Mouse (Mus musculus) CD4-positive, CD25-positive, alpha-beta regulatory T cell, adult 2 months (primary cell): ENCODE results near the gene Errfi1.

ENCODE experiments used
- DNase-seq: peaks from one replicate; pipeline ENCODE4 v3.0.0-alpha.2; 2012; ENCODE audit warnings: low read depth, low spot score

Errfi1 gene

DNA sequence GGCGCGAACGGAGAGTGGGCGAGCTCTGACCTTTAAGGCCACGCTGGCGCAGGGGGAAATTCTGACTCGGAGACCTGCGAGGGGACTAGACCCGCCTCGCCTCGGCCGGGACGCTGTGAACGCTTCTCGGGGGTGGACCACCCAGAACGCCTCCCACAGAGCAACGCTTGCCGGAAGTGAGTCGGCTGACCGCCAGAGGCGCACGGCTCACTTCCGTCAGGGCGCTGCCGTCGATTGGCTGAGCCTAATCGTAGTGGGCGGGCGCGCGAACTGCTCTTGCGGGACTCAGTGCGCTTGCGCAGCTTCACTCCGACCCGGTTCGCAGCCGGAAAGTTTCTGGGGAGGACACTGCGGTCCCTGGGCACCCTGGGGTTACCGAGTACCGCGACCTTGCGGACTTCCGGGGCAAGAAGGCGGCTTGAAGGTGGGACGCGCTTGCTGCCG lies 60.6 kb downstream of the Errfi1 start, which contains the start of the genes Park7 and Tnfrsf9:
Gene Park7 (minus strand): TSS at position 148 of the 444 bp plus-strand sequence.
Gene Tnfrsf9 (plus strand): TSS at position 273 of the 444 bp plus-strand sequence.
- DNase-seq, result peak; percentile 99

DNA sequence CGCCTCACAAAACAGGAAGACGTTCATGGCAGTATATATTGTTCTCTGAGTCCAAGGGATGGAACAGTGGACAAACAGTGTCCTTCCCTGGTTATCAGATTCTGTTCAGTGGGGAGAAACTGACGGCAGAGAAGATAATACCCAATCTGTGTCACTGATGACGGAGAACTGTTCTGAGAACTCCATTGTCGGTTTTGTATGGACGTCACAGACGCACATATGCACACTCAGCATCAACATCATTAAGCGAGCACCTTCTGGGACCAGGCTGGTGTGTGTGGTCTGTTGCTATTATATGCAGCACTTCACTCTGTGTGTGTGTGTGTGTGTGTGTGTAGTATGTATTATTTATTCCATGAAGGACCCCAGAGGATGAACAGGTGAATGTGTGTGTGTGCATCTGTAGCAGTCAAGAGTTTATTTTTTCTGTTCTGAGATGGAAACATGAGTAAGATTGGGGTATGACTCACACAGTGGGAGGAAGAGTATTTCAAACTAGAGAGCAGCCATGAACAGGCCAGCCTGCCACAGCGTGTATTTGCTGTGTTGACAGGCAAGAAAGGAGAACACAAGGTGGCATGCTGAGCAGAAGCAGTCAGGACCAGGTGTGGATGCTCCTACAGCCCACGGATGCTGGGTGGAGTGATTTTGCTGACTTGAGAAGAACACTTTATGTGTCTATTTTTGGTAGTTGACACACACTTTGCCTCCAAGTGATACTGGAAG lies 61.6 kb downstream of the Errfi1 start:
- DNase-seq, result peak; percentile 89

DNA sequence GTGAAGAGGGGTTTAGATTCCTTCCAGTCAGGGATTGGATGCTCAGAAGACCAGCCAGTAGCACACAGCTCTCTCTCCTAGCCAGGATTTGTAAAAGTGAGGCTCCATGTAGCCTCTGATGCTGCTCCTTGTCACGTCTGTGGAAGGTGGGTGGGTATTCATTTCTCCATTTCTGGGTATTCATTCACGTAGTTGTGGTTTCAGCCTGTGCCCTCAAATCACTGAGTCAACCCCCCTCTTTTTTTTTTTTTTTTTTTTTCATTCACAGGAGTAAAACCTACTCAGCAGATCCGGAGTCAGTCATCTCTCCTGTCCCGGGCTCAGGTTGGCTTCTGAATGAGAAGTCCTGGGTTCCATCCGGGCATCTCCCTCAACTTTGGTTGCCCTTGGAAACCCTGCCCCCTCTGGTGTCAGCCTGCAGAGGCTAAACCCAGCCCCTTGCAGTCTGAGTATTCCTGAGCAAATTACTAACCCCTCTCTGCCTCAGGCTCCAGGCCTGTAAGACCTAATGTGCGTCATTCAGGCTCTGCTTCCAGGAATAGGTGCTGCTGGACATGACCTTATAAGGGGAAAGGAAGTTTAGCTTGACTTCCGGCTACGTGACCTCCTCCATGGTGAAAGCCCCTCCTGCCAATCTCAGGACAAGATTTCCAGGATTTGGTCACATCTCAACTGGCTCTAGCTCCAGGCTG lies 63.8 kb downstream of the Errfi1 start:
- peak; percentile 63 for DNase-seq
